Mouse (Mus musculus) lung, embryonic 16.5 days (tissue): ENCODE measurements around the gene Olfr429. TPM values are rescaled to one million over a fixed set of nuclear protein-coding genes. Genes with fewer than 3 reads are reported as not detected.

Experiments used
- ATAC-seq: fragments of 200-750 bp; cut with Nextera tagmentation; 2 replicates; pipeline ENCODE4 v1.8.0; 2017; ENCODE audit warnings: low read depth, mild to moderate bottlenecking, moderate library complexity
- H3K27ac ChIP-seq: fragments of 300-500 bp; sonication (generic); 2 replicates; pipeline ENCODE4 v1.5.1; 2014; ENCODE audit warnings: mild to moderate bottlenecking, control low read depth, low read length
- H3K27me3 ChIP-seq: fragments of 300-500 bp; sonication (generic); 2 replicates; pipeline ENCODE4 v1.6.1; 2014; ENCODE audit warnings: low read depth, low read length, mixed read lengths; ENCODE audit not compliant: control insufficient read depth, insufficient read depth
- H3K36me3 ChIP-seq: fragments of 300-500 bp; sonication (generic); 2 replicates; pipeline ENCODE4 v1.6.1; 2014; ENCODE audit warnings: low read length; ENCODE audit not compliant: control insufficient read depth, insufficient read depth
- H3K4me1 ChIP-seq: fragments of 300-500 bp; sonication (generic); replicated peaks from 2 replicates; pipeline ENCODE4 v1.6.1; 2014; ENCODE audit warnings: low read length, mixed read lengths; ENCODE audit not compliant: control insufficient read depth, insufficient read depth
- H3K4me2 ChIP-seq: fragments of 300-500 bp; sonication (generic); 2 replicates; pipeline ENCODE4 v1.6.1; 2014; ENCODE audit warnings: low read depth, low read length, control low read depth
- H3K4me3 ChIP-seq: fragments of 300-500 bp; sonication (generic); 2 replicates; pipeline ENCODE4 v1.5.1; 2014; ENCODE audit warnings: mild to moderate bottlenecking, low read length, control low read depth
- H3K9ac ChIP-seq: fragments of 300-500 bp; sonication (generic); 2 replicates; pipeline ENCODE4 v1.6.1; 2014; ENCODE audit warnings: low read length, control low read depth
- H3K9me3 ChIP-seq: fragments of 300-500 bp; sonication (generic); 2 replicates; pipeline ENCODE4 v1.6.1; 2016; ENCODE audit warnings: low read length; ENCODE audit not compliant: control insufficient read depth
- WGBS: fragments of 180-500 bp; shearing (Covaris S2); extraction: QIAGEN DNeasy Blood & Tissue Kit; methylation state at CpG from one replicate; pipeline ENCODE4 v1.1.7; 2014; 5-methylcytosine and 5-hydroxymethylcytosine counted together
- polyA plus RNA-seq: library from polyadenylated mRNA; unstranded; fragments of >200 nt; fragmentation: Nextera tagmentation; extraction: Ambion mirVana; gene quantifications from 2 replicates; pipeline ENCODE4 v1.2.1, GENCODE M21; 2015

The Olfr429 gene
- polyA plus RNA-seq, 1 experiment from 2014 or later = not detected

DNA sequence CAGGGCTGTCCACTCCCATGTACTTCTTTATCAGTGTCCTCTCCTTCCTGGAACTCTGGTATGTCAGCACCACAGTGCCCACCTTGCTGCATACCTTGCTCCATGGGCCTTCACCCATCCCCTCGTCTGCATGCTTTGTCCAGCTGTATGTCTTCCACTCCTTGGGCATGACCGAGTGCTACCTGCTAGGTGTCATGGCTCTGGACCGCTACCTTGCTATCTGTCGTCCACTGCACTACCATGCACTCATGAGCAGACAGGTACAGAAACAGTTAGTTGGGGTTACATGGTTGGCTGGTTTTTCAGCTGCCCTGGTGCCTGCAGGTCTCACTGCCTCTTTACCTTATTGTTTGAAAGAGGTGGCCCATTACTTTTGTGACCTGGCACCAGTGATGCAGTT, 33.6 kb upstream of the Olfr429 start:
- no peak overlapping the region for H3K9ac ChIP-seq
- 77% methylated on average over 4 of the region's 4 CpGs for WGBS
- no peaks in the 10 kb centered on the region for H3K36me3 ChIP-seq
- H3K9me3 ChIP-seq = no peaks in the 10 kb centered on the region
- H3K27ac ChIP-seq = no peak overlapping the region
- H3K4me3 ChIP-seq = no peak overlapping the region
- no peaks in the 10 kb centered on the region for H3K27me3 ChIP-seq
- ATAC-seq = no peak
- H3K4me2 ChIP-seq = no peak overlapping the region
- no peaks in the 10 kb centered on the region for H3K4me1 ChIP-seq

DNA sequence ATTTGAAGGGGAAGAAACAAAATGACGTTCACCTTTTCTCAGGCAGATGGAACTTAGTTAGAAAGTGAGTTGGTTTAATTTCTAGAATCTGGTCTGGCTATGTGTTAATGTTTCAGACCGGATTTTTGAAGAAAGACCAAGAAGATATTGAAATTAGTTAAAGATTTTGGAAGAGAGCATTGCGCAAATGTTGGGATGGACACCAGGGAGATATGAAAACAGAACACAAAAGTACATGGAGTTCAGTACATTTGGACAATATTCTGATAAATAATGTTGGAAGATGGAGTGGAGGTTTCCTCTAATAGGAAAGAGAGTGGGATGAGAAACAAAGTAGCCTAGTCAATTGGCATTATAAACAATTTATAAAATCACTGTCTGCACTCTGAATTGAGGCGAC, 32.6 kb upstream of the Olfr429 start:
- H3K4me2 ChIP-seq = no peak overlapping the region
- no peak overlapping the region for H3K27ac ChIP-seq
- H3K9ac ChIP-seq = no peak overlapping the region
- no peaks in the 10 kb centered on the region for H3K9me3 ChIP-seq
- no peak for ATAC-seq
- H3K36me3 ChIP-seq = no peaks in the 10 kb centered on the region
- 83% methylated on average over 4 of the region's 4 CpGs for WGBS
- no peaks in the 10 kb centered on the region for H3K4me1 ChIP-seq
- no peak overlapping the region for H3K4me3 ChIP-seq
- H3K27me3 ChIP-seq = no peaks in the 10 kb centered on the region

DNA sequence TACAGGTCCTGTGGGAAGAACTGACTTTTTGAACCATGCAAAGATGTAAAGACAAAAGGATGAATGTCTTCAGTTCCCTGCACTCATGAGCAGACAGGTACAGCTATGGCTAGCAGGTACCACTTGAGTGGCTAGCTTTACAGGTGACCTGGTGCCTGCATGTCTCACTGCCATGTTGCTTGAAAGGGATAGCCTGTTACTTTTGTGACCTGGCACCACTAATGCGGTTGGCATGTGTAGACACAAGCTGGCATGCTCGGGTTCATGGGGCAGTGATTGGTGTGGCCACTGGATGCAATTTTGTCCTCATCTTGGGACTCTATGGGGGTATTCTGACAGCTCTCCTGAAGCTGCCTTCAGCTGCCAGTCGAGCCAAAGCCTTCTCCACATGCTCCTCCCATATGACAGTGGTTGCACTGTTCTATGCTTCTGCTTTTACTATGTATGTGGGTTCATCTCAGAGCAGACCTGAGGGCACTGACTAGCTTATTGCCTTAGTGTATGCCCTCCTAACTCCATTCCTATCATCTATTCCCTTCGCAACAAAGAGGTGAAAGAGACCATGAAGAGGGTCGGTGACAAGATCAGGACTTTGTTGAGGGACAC, 32.1 kb upstream of the Olfr429 start:
- 74% methylated on average over 5 of the region's 5 CpGs for WGBS
- Histone ChIP-seq H3K27ac (no peak overlapping the region), H3K27me3 (no peaks in the 10 kb centered on the region), H3K9ac (no peak overlapping the region), H3K9me3 (no peaks in the 10 kb centered on the region), H3K4me3 (no peak overlapping the region), H3K36me3 (no peaks in the 10 kb centered on the region), H3K4me1 (no peaks in the 10 kb centered on the region), H3K4me2 (no peak overlapping the region)
- no peak for ATAC-seq

DNA sequence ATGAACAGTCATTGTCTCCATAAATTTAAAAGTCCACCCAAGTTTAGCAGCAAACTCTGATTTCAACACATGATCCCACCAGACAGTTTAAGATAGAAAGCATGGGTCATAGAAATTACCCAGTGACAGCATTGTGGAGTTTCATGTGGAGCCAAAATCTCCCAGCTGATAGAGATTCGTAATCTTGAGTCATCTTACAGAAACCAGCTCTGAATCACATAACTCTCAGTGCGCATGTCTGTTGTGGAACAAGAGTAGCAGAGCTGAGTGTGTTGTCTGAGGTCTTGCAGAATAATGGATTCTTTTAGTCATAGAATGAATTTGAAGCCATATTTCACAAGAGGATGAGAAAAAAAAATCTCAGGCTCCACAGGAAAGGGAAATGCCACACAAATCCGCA, 31.1 kb upstream of the Olfr429 start:
- H3K4me3 ChIP-seq = no peak overlapping the region
- no peaks in the 10 kb centered on the region for H3K27me3 ChIP-seq
- no peaks in the 10 kb centered on the region for H3K36me3 ChIP-seq
- no peak overlapping the region for H3K4me2 ChIP-seq
- H3K9me3 ChIP-seq = no peaks in the 10 kb centered on the region
- no peak overlapping the region for H3K27ac ChIP-seq
- no peaks in the 10 kb centered on the region for H3K4me1 ChIP-seq
- no peak overlapping the region for H3K9ac ChIP-seq
- 68% methylated on average over 3 of the region's 3 CpGs for WGBS
- no peak for ATAC-seq

DNA sequence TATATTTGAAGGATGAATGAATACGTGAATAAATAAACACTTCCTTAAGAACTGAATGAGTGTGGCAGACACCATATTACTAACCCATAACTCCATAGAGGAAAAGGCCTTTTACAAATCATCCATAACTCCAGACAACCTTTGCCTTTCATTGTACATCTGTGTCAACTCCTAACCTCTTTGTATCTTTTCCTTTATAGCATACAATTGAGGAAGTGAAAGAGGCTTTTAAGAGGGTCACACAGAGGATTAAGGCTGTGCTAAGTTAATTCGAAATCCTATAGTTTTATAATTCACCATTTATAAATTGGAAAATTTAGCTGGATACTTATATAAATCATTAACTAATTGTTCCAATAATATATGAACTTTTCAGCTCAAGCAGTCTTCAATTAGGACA, 28.9 kb upstream of the Olfr429 start:
- H3K27me3 ChIP-seq = no peaks in the 10 kb centered on the region
- H3K27ac ChIP-seq = no peak overlapping the region
- H3K4me1 ChIP-seq = no peaks in the 10 kb centered on the region
- H3K9ac ChIP-seq = no peak overlapping the region
- H3K4me3 ChIP-seq = no peak overlapping the region
- no peaks in the 10 kb centered on the region for H3K9me3 ChIP-seq
- ATAC-seq = no peak
- WGBS = 75% methylated on average over 2 of the region's 2 CpGs
- H3K4me2 ChIP-seq = no peak overlapping the region
- H3K36me3 ChIP-seq = no peaks in the 10 kb centered on the region

DNA sequence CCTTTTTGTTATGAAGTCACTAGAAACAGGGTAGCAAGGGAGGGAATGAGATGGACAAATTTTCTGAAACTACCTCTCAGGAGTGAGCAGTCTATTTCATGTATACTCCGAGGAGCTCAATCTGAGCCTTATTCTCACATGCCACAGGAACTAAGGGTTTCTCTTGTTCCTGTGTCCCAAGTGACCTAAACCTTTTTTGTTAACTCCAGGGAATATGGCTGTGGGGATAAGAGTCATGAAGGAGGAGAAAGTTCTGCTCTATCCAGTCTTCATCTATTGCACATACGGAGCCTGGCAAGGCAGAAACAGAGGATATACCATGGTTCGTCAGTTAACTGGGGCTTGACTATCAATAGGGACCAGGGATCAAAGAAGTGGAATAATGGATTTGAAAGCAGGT, 17.8 kb upstream of the Olfr429 start, which contains the start of gene Olfr430:
Olfr430 (plus strand) TSS at position 301 of the 400 bp plus-strand sequence.
- no peaks in the 10 kb centered on the region for H3K4me1 ChIP-seq
- no peak within 1 kb of the TSS for H3K4me3 ChIP-seq
- H3K27me3 ChIP-seq = no peaks in the 10 kb centered on the region
- no peak within 1 kb of the TSS for H3K4me2 ChIP-seq
- no peaks in the 10 kb centered on the region for H3K36me3 ChIP-seq
- no peak for ATAC-seq
- no peaks in the 10 kb centered on the region for H3K9me3 ChIP-seq
- no peak within 1 kb of the TSS for H3K9ac ChIP-seq
- WGBS = 87% methylated on average over 3 of the region's 3 CpGs
- no peak within 1 kb of the TSS for H3K27ac ChIP-seq

DNA sequence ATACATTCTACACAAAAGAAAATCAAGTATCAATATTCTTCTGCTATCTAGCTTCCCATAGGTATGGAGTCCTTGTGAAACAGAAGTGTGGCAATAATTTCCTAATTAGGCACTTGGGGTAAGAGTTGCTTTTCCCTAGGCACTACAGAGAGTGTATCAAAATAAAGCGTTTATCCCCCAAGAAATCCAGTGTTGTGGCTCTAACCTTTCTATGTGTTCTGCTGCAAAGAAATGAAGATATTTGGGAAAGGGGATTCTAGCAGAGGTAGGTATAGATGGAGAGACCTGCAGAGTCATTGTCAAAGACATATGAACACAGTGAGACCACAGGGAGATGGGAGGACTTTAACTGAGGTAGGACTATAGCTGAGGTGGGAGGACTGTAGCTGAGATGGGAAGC, 12.5 kb downstream of the Olfr429 start, which contains the start of gene Olfr427:
Olfr427 (plus strand) TSS at position 301 of the 400 bp plus-strand sequence.
- Histone ChIP-seq H3K4me3 (no peak within 1 kb of the TSS), H3K9ac (no peak within 1 kb of the TSS), H3K4me1 (no peaks in the 10 kb centered on the region), H3K27me3 (no peaks in the 10 kb centered on the region), H3K9me3 (no peaks in the 10 kb centered on the region), H3K4me2 (no peak within 1 kb of the TSS), H3K27ac (no peak within 1 kb of the TSS), H3K36me3 (no peaks in the 10 kb centered on the region)
- 88% methylated on average over 1 of the region's 1 CpGs for WGBS
- ATAC-seq = no peak

DNA sequence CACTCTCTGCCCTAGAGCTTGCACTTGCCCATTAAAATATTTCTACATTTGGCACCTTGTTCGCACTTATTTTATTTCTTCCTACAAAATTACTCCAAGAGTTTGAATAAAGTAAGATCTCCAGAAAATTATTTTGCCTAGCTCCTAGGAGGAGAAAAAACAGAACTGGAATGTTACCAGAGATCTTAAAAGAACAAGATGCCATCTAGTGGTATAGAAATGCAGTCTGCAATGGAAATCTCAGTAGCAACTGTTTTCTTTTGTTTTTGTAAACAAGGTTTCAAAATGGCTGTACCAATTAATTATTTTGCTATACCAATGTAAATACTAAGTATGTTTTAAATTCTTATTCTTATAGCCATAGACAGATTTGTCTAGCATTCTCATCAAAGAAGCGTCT, 19.6 kb downstream of the Olfr429 start:
- H3K4me3 ChIP-seq = no peak overlapping the region
- no peaks in the 10 kb centered on the region for H3K9me3 ChIP-seq
- no peaks in the 10 kb centered on the region for H3K36me3 ChIP-seq
- H3K27ac ChIP-seq = no peak overlapping the region
- 46% methylated on average over 2 of the region's 2 CpGs for WGBS
- H3K9ac ChIP-seq = no peak overlapping the region
- H3K4me2 ChIP-seq = no peak overlapping the region
- no peaks in the 10 kb centered on the region for H3K27me3 ChIP-seq
- no peaks in the 10 kb centered on the region for H3K4me1 ChIP-seq
- no peak for ATAC-seq

DNA sequence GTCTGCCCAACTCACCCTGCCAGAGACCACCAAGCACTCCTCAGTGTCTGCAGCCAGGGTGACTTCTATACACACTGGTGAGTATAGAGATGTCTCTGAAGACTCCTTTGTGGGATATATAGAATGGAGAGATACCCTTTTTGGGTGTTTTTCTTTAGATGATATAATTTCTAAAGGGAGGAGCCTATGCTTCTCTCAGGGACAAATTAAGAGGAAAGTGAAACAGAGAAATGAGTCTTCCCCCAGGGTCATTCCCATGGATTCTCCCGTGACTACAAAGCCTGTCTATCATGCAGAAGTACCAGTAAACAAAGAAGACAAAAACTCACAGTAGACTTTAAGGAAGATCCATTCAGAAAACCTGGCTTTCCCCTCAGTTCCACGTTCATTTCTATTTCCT, 36.9 kb downstream of the Olfr429 start, which contains the start of gene Olfr231:
Olfr231 (minus strand) TSS at position 101 of the 400 bp plus-strand sequence.
- H3K27ac ChIP-seq = no peak within 1 kb of the TSS
- WGBS = 42% methylated on average over 2 of the region's 2 CpGs
- H3K9me3 ChIP-seq = no peaks in the 10 kb centered on the region
- no peaks in the 10 kb centered on the region for H3K4me1 ChIP-seq
- H3K36me3 ChIP-seq = no peaks in the 10 kb centered on the region
- no peak within 1 kb of the TSS for H3K4me3 ChIP-seq
- H3K4me2 ChIP-seq = no peak within 1 kb of the TSS
- H3K27me3 ChIP-seq = no peaks in the 10 kb centered on the region
- ATAC-seq = no peak
- H3K9ac ChIP-seq = no peak within 1 kb of the TSS

DNA sequence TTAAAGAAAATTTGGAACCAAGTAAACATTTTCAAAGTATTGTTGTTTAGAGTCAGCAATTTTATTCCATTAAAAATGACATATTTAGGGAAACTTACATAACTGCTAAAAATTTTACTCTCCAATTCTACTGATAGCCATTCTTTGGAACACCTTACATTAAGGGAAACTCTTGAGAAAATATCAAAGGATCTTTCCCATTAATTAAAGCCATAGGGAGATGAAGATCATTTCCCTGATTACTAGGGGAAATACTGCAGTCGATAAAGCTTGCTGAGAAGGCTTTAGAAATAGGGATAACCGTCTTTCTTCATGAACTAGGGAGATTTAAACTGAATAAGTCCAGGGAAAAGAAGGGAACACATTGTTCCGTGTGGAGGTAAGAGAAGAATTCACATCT, 47.1 kb downstream of the Olfr429 start, which contains the start of gene Olfr424:
Olfr424 (plus strand) TSS at position 301 of the 400 bp plus-strand sequence.
- Histone ChIP-seq H3K4me1 (no peaks in the 10 kb centered on the region), H3K36me3 (no peaks in the 10 kb centered on the region), H3K9me3 (no peaks in the 10 kb centered on the region), H3K27me3 (no peaks in the 10 kb centered on the region), H3K27ac (no peak within 1 kb of the TSS), H3K9ac (no peak within 1 kb of the TSS), H3K4me2 (no peak within 1 kb of the TSS), H3K4me3 (no peak within 1 kb of the TSS)
- 68% methylated on average over 3 of the region's 3 CpGs for WGBS
- ATAC-seq = no peak
